Mouse (Mus musculus) midbrain, embryonic 10.5 days (tissue): Measurements from ENCODE around the gene Plp1. TPM values are rescaled to one million over a fixed set of nuclear protein-coding genes. Genes with fewer than 3 reads are reported as not detected.

ENCODE experiments used
- DNase-seq: peaks from one replicate; pipeline ENCODE4 v3.0.0-alpha.2; 2017; ENCODE audit warnings: low spot score
- H3K27ac ChIP-seq: fragments of 300-500 bp; sonication (generic); replicated peaks from 2 replicates; pipeline ENCODE4 v1.5.1; 2016; ENCODE audit warnings: mild to moderate bottlenecking
- H3K27me3 ChIP-seq: fragments of 300-500 bp; sonication (generic); 2 replicates; pipeline ENCODE4 v1.6.1; 2016; ENCODE audit warnings: low read depth, mild to moderate bottlenecking; ENCODE audit not compliant: poor library complexity, severe bottlenecking
- H3K36me3 ChIP-seq: fragments of 300-500 bp; sonication (generic); 2 replicates; pipeline ENCODE4 v1.6.1; 2016; ENCODE audit warnings: mild to moderate bottlenecking, moderate library complexity
- H3K4me1 ChIP-seq: fragments of 300-500 bp; sonication (generic); 2 replicates; pipeline ENCODE4 v1.6.1; 2016
- H3K4me3 ChIP-seq: fragments of 300-500 bp; sonication (generic); 2 replicates; pipeline ENCODE4 v1.5.1; 2016; ENCODE audit warnings: mild to moderate bottlenecking, moderate library complexity
- H3K9me3 ChIP-seq: fragments of 300-500 bp; sonication (generic); replicated peaks from 2 replicates; pipeline ENCODE4 v1.6.1; 2016; ENCODE audit warnings: mild to moderate bottlenecking
- WGBS: fragments of 180-500 bp; shearing (Covaris S2); methylation state at CpG from one replicate; pipeline ENCODE4 v1.1.7; 2016; 5-methylcytosine and 5-hydroxymethylcytosine counted together
- polyA plus RNA-seq: library from polyadenylated mRNA; unstranded; fragments of >200 nt; fragmentation: Nextera tagmentation; extraction: Ambion mirVana; gene quantifications from 2 replicates; pipeline ENCODE4 v1.2.1, GENCODE M21; 2016

Gene Plp1
- 19.4 and 19.5 TPM in 2 replicates for polyA plus RNA-seq

DNA sequence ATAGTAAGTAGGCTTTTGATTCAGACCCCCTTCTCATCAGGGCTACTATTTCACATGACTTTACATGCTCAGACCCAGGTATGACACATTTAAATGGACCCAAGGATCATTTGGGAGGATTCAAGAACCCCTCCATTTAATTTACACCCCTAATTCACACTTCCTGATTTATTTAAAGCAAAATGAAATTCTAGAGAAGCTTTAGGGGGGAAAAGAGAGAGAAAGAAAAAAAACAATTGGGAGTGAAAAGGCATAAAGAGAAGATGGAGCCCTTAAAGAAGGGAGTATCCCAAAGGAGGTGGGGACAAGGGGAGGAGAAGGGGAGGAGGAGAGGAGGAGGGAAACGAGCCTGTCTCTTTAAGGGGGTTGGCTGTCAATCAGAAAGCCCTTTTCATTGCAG, at the start of gene Plp1:
Gene Plp1 (plus strand): TSS at position 301 of the 400 bp plus-strand sequence.
- Histone ChIP-seq H3K9me3 (no peaks in the 10 kb centered on the region), H3K27me3 (peaks cover 86% of the 10 kb centered on the region), H3K27ac (no peak within 1 kb of the TSS), H3K36me3 (no peaks in the 10 kb centered on the region), H3K4me1 (peaks cover 7% of the 10 kb centered on the region), H3K4me3 (peak within 1 kb of the TSS; percentile 2; the same call in 1 of the 2 replicates)
- WGBS, result 33% methylated on average over 1 of the region's 1 CpGs
- no peak for DNase-seq

DNA sequence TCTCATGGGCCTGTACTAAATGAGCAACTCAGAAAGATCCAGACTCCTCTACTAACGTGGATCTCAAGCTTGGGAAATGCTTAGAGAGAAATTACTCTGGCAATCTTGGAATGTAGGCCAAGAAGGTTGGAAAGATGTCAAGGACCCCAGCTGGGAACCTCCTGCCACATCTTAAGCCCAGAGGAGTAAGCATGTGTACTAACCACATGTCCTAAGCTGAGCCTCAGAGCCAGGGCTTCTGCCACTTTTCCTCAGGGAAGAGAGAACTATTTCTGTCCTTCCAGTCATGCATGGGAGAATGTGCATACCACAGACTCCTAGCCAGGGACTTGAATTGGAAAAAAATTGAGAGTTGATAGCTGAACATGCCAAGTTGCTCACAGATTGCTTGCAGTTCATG, 49.4 kb upstream of the Plp1 start:
- H3K9me3 ChIP-seq, result no peaks in the 10 kb centered on the region
- H3K27me3 ChIP-seq, result peaks cover 48% of the 10 kb centered on the region
- H3K4me1 ChIP-seq, result no peaks in the 10 kb centered on the region
- H3K27ac ChIP-seq, result no peak overlapping the region
- 87% methylated on average over 1 of the region's 1 CpGs for whole genome bisulfite sequencing
- DNase-seq, result no peak
- peaks cover 13% of the 10 kb centered on the region for H3K36me3 ChIP-seq
- no peak overlapping the region for H3K4me3 ChIP-seq

DNA sequence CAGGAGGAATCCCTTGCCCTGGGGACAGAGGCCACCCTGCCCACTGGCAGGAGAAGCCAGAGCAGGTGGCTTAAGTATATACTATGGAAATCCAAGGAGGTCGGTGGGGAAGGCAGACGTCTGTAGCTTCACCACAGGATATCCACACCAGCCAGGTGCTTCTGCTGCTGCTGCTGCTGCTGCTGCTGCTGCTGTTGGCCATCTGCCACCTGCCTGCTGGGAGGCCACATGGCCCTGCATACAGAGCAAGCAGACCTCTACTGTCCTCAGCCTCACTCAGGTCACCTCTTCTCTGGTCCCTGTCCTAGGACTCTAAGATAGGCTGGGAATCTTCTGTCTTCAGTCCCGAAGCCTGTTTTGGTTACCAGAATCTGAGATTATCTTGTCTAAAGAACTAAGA, 44.4 kb upstream of the Plp1 start:
- WGBS, result 80% methylated on average over 3 of the region's 3 CpGs
- Histone ChIP-seq H3K9me3 (no peaks in the 10 kb centered on the region), H3K27me3 (peaks cover 88% of the 10 kb centered on the region), H3K27ac (no peak overlapping the region), H3K36me3 (peaks cover 15% of the 10 kb centered on the region), H3K4me1 (no peaks in the 10 kb centered on the region), H3K4me3 (no peak overlapping the region)
- DNase-seq, result no peak

DNA sequence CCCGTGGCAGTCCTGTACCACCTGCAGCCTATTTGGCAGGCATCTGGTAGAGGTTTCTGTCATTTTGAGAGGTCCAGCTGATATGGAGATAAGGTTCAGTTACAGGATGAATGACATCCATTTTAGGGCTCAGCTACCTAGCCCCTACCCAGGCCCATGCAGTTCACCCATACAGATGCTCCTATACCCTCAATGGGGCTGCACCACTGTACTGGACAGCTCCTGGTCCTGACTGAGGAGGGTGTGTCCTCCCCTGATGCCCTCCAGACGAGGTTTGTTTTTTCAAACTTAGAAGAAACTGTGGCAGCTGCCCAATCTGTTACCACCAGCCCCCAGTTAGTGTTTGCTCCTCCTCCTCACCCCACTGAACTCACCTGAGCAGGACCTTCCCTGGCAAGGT, 43.2 kb upstream of the Plp1 start:
- no peak for DNase-seq
- H3K27me3 ChIP-seq, result peaks cover 95% of the 10 kb centered on the region
- H3K4me1 ChIP-seq, result no peaks in the 10 kb centered on the region
- peaks cover 15% of the 10 kb centered on the region for H3K36me3 ChIP-seq
- H3K27ac ChIP-seq, result no peak overlapping the region
- H3K4me3 ChIP-seq, result no peak overlapping the region
- 70% methylated on average over 2 of the region's 2 CpGs for WGBS
- H3K9me3 ChIP-seq, result no peaks in the 10 kb centered on the region

DNA sequence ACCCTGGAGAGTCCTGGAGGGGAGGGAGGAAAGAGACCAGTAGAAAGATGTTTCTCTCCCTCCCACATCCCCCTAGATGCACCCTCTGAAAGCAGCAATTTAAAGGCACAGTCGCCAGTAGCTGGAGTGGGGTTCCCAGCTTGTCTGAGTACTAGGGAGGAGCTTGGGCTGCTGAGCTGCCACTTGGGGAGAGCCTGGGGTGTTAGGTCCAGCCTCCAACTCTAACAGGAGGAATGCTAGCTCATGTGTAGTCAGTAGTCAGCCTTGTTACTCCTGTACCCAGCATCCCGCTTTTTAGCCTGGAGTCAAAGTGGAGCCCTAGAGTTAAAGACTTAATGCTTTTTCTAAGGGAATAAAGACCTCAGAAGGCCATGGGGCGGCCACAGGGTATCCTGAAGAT, 42.4 kb upstream of the Plp1 start, which contains the start of gene Glra4:
Gene Glra4 (minus strand): TSS at position 101 of the 400 bp plus-strand sequence.
- no peak for DNase-seq
- 78% methylated on average over 3 of the region's 3 CpGs for WGBS
- Histone ChIP-seq H3K4me1 (no peaks in the 10 kb centered on the region), H3K4me3 (no peak within 1 kb of the TSS), H3K27me3 (peaks cover 96% of the 10 kb centered on the region), H3K9me3 (no peaks in the 10 kb centered on the region), H3K36me3 (peaks cover 8% of the 10 kb centered on the region; the same call in 1 of the 2 replicates), H3K27ac (no peak within 1 kb of the TSS)

DNA sequence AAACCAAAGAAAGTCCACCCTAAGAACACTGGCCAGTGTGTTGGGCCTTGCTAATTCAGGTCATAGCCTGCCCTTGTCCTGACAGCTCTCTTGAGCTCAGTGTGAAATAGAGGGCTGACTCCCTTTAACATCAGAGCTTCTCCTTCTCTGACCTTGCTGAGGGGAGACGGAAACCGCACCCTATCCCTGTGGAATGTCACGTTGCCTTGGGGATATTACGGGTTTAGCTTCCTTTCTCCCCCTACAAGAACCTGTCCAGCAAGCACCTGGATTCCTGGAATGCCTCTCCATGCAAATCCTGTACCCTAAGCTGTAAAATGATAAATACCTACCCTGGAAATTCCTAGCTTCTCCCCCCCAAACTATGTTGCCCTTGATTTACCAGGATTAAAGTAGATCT, 33.0 kb upstream of the Plp1 start:
- no peak for DNase-seq
- no peak overlapping the region for H3K27ac ChIP-seq
- H3K4me3 ChIP-seq, result no peak overlapping the region
- H3K36me3 ChIP-seq, result peaks cover 20% of the 10 kb centered on the region
- H3K9me3 ChIP-seq, result no peaks in the 10 kb centered on the region
- peaks cover 72% of the 10 kb centered on the region for H3K27me3 ChIP-seq
- no peaks in the 10 kb centered on the region for H3K4me1 ChIP-seq
- 96% methylated on average over 4 of the region's 4 CpGs for WGBS

DNA sequence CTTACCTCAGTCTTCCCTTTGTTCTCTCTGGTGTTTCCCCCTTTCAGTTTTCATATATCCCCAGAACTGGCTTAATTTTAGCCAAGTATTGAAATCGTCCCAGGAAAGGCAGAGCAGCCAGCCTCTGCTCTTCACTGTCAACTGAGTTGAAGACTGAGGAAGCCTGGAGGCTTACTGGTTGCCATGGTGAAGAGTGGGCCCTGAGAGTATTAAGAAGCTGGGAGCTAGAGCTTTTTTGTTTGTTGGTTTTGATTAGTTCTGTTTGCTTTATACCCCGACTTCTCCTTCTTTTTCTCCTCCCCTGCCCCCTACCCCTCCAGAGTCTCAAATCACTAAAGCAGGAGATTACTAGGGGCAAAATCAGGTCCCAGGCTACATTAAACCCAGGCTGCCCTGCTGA, 25.2 kb upstream of the Plp1 start:
- 21% methylated on average over 2 of the region's 2 CpGs for WGBS
- DNase-seq, result peak; percentile 28
- H3K4me3 ChIP-seq, result no peak overlapping the region

DNA sequence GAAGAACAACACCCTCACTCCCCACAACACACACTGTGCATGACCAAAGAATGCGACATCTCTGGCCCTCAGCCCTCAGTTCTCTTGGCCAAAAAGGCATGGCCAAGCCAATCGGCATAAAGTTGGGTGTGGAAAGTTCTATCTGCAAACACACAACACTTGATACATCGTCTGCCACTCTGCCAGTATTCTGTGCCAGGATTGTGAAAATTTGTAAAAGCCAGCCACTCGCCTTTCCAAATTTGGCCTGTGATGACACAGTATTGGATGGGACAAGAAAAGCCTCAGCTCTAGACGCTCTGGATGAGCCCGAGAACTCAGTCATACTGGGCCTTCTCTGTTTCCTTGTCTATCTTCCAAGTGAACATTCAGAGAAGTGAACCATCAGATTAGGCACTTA, 2.7 kb upstream of the Plp1 start:
- H3K4me1 ChIP-seq, result peaks cover under 1% of the 10 kb centered on the region; the same call in 1 of the 2 replicates

More for the DNA sequence above, 25.2 kb upstream of the Plp1 start:
- Histone ChIP-seq H3K27me3 (peaks cover 85% of the 10 kb centered on the region), H3K27ac (peak overlapping the region; percentile 55; the same call in 1 of the 2 replicates), H3K9me3 (no peaks in the 10 kb centered on the region), H3K4me1 (peaks cover 16% of the 10 kb centered on the region), H3K36me3 (peaks cover 15% of the 10 kb centered on the region)

DNA sequence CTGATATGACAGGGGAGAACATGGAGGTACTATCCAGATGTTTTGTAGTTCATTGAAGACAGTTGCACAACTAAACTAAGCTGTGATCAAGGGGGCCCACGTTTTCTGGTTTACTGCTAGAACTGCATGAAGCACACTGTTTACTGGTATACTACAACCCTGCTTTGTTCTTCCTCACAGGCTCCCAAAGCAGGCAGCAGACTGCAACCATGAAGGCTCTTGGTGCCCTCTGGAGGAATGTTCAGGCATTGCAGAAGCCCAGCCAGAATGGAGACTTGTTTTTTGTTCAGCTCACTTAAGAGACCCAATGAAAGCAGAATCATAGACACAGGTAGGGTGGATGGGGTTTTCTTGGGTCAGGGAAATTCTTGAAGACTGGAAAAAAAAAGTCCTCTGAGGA, 2.2 kb upstream of the Plp1 start:
- peak; percentile 68 for DNase-seq
- Histone ChIP-seq H3K4me1 (peaks cover 5% of the 10 kb centered on the region; the same call in 1 of the 2 replicates), H3K27ac (peak overlapping the region; percentile 57), H3K9me3 (no peaks in the 10 kb centered on the region), H3K27me3 (peaks cover 81% of the 10 kb centered on the region), H3K4me3 (no peak overlapping the region), H3K36me3 (no peaks in the 10 kb centered on the region)
- WGBS, result 30% methylated on average over 1 of the region's 1 CpGs

More for the DNA sequence above, 2.7 kb upstream of the Plp1 start:
- H3K27ac ChIP-seq, result peak overlapping the region; percentile 57; the same call in 1 of the 2 replicates
- H3K27me3 ChIP-seq, result peaks cover 77% of the 10 kb centered on the region
- H3K36me3 ChIP-seq, result no peaks in the 10 kb centered on the region
- WGBS, result 87% methylated on average over 6 of the region's 6 CpGs
- H3K9me3 ChIP-seq, result no peaks in the 10 kb centered on the region
- no peak overlapping the region for H3K4me3 ChIP-seq
- DNase-seq, result no peak

DNA sequence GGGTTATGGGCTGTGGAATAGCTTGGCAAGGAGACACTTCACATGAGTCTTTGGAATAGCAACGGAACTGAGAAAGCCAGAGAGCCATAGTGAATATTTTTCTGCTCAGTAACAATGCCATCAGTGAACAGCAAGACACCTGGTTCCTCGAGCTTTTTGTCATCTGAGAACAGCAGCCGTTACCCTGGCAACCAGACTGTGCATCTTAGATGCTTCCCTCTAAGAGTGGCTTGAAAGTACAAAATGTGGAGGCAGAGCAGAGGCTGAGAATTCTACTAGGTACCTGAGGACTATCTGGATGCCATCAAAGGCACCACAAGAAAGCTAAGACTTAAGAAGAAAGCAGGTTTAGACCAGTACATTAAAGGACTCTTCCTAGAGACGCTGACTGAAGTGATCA, 2.5 kb downstream of the Plp1 start:
- H3K36me3 ChIP-seq, result no peaks in the 10 kb centered on the region
- H3K27ac ChIP-seq, result no peak overlapping the region
- H3K4me1 ChIP-seq, result peaks cover 21% of the 10 kb centered on the region
- no peak overlapping the region for H3K4me3 ChIP-seq
- no peaks in the 10 kb centered on the region for H3K9me3 ChIP-seq
- WGBS, result 67% methylated on average over 4 of the region's 4 CpGs
- peaks cover 76% of the 10 kb centered on the region for H3K27me3 ChIP-seq
- DNase-seq, result no peak

DNA sequence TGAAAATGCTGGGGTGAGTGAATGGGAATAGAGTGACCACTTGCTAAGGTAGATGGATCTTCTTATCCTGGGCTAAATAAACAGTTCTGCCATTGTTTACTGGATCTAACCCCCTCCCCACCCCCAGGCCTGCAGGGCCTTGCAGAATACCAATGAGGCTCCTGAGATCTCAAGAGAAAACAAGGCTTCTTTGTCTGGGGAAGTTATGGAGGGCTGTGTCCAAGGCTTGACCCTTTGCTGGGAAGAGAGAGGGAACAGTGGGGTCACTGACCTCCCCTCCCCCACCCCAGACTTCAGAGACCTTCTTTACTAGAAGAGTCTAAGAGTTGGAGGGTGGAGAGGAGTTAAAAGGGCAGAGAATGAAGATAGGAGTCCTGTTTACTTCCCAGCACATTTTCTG, 6.1 kb downstream of the Plp1 start:
- Histone ChIP-seq H3K36me3 (peaks cover 7% of the 10 kb centered on the region; the same call in 1 of the 2 replicates), H3K9me3 (no peaks in the 10 kb centered on the region), H3K27me3 (peaks cover 76% of the 10 kb centered on the region), H3K4me1 (peaks cover 21% of the 10 kb centered on the region), H3K27ac (0 out of 2 replicates have a peak overlapping the region, but pooled peaks have one; percentile 23), H3K4me3 (no peak overlapping the region)
- peak; percentile 16 for DNase-seq

DNA sequence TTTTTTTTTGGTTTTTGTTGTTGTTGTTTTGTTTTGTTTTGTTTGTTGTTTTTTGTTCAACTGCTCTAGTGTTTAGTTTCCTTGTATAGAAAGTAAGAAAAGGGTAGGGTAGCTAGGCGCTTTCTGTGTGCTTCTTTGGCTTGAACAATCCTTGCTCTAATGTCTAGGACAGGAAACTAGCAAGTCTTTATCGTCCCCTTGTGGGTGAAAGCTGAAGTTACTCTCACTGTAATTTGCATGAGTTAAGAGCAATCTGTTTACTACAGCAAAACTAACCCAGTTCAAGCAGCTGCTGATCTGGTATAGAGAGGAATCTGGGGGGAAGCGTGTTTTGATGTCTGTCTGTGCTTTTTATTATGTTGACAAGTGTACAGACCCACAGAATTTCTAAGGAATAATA, 27.8 kb downstream of the Plp1 start:
- H3K27me3 ChIP-seq, result peaks cover 30% of the 10 kb centered on the region
- H3K36me3 ChIP-seq, result no peaks in the 10 kb centered on the region
- no peaks in the 10 kb centered on the region for H3K9me3 ChIP-seq
- 37% methylated on average over 3 of the region's 3 CpGs for WGBS
- no peak for DNase-seq
- no peak overlapping the region for H3K4me3 ChIP-seq
- no peaks in the 10 kb centered on the region for H3K4me1 ChIP-seq
- H3K27ac ChIP-seq, result no peak overlapping the region

DNA sequence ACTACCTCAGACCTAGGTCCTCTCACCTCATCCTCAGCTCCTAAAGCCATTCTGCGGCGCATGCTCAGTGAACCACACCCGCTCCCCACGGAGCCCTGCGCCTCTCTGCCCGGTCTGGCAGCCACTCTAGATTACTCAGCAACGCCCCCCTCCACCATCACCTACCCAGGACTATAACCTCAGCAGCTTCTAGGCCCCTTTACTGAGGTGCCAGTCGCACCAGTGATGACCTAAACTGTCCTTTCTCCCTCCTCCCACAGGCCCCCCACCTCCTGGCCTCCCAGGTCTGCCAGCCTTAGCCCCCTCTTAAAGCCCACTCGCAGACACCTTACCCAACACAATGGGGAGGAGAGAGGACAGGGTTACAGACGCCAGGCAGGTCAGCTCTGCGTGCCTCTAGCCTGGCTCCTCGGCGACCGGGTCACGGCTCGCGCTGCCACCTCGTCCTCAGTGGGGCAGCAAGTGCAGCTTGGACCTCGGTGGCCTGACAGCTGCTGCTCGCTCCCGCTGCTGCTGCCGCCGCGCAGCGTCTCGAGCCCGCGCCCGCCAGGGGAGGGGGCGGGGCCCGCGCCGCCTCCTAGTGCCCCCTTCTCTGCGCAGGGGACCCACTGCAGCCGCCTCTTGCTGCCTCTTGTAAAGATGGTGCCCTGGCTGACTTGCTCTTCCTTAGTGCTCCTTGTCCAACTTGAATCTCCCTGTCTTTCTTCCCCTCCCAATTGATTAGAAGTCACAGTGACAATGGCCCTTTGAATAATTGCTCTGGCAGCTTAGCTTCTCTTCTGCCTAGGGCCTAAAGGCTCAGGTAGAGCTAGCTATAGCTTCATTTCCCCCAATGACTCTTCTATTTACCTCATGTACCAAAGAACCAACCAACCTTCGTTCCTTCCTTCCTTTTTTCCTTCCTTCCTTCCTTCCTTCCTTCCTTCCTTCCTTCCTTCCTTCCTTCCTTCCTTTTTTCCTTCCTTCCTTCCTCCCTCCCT, 45.9 kb downstream of the Plp1 start, which contains the start of gene Rab9b:
Gene Rab9b (minus strand): TSS at position 695 of the 980 bp plus-strand sequence.
- Histone ChIP-seq H3K27me3 (peaks cover 21% of the 10 kb centered on the region), H3K9me3 (no peaks in the 10 kb centered on the region), H3K27ac (peak within 1 kb of the TSS; percentile 75), H3K4me3 (peak within 1 kb of the TSS; percentile 69), H3K4me1 (no peaks in the 10 kb centered on the region), H3K36me3 (no peaks in the 10 kb centered on the region)
- WGBS, result 15% methylated on average over 35 of the region's 36 CpGs
- DNase-seq, result peak; percentile 40
